Mouse (Mus musculus): ENCODE data around the gene Nupl2. TPM values are rescaled to one million over a fixed set of nuclear protein-coding genes. Genes with fewer than 3 reads are reported as not detected.

Nupl2 gene
- polyA plus RNA-seq (2014; fragmentation: Nextera tagmentation; extraction: Ambion mirVana) = 19.4 and 20.3 TPM in 2 replicates

DNA sequence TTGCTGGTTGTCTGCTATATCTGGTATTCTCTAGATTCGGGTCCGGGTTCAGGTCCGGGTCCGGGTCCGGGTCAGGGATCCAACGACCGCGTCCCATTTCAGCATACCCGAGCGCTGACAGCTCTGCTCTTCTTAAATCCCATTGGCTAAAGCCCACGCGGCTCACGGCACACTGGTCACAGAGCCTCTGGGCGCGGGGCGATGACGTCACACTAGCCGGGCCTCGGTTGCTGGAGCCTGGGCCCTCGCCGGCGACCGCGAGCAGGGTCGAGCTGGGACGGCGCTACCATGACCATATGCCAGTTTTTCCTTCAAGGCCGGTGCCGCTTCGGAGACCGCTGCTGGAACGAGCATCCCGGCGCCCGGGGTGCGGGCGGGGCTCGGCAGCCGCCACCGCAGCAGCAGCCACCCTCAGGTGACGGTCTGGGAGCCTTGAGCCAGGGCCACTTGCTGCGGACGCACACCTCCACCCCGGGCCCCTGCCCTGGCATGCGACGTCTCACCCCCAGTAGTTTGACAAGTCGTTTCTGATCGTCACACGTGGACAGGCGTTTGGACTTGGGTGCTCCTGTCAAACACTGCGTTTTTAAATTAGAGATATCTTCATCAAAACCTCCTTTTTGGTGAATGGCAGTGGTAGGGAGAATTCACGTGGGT lies at the start of gene Nupl2:
TSS of gene Nupl2 (plus strand) at position 175 of the 657 bp plus-strand sequence.
- peak within 1 kb of the TSS; percentile 50; the same call in 1 of the 2 replicates for H3K27ac ChIP-seq (ENCODE audit: low read depth, low read length)
- under 1% methylated on average over 52 of the region's 52 CpGs for WGBS
- no peaks in the 10 kb centered on the region for H3K9me3 ChIP-seq (ENCODE audit: control insufficient read depth, low read length)
- ATAC-seq (ENCODE audit: insufficient read depth, low FRiP score, low TSS enrichment) = peak; percentile 99
- H3K27me3 ChIP-seq (ENCODE audit: control insufficient read depth, insufficient read depth, low read length) = no peaks in the 10 kb centered on the region
- H3K4me3 ChIP-seq (ENCODE audit: low read depth, low read length) = peak within 1 kb of the TSS; percentile 84
- peak; percentile 97 for DNase-seq (ENCODE audit: low spot score)
- H3K4me1 ChIP-seq (ENCODE audit: control insufficient read depth, insufficient read depth, low read length) = no peaks in the 10 kb centered on the region
- H3K4me2 ChIP-seq (ENCODE audit: low read depth) = peak within 1 kb of the TSS; percentile 84
- peak within 1 kb of the TSS; percentile 82 for H3K9ac ChIP-seq (ENCODE audit: low read length)
- peaks cover 1% of the 10 kb centered on the region; the same call in 1 of the 2 replicates for H3K36me3 ChIP-seq (ENCODE audit: control insufficient read depth, insufficient read depth, low read length)

DNA sequence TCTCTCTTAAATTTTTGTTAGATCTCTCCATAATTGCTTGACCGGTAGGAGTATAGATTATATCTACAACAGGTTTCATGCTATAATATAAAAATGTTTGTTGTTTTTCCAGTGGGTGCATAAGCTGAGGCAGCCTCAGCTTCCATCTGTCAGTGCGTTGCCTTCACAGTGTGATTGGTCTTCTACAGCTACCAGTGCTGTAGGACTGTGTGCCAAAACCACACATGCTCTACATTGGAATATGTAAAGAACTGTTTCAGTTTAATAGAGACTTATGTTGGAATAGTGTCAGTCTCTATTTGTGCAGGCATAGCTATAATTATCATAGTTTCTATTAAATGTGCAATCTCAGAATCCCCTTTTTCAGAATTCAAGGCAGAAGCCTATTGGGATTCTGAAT lies 42.5 kb upstream of the Nupl2 start:
- Histone ChIP-seq H3K27ac (ENCODE audit: low read depth, low read length) (no peak overlapping the region), H3K4me2 (ENCODE audit: low read depth) (no peak overlapping the region), H3K4me3 (ENCODE audit: low read depth, low read length) (no peak overlapping the region), H3K4me1 (ENCODE audit: control insufficient read depth, insufficient read depth, low read length) (peaks cover 14% of the 10 kb centered on the region), H3K9me3 (ENCODE audit: control insufficient read depth, low read length) (no peaks in the 10 kb centered on the region), H3K36me3 (ENCODE audit: control insufficient read depth, insufficient read depth, low read length) (no peaks in the 10 kb centered on the region), H3K9ac (ENCODE audit: low read length) (no peak overlapping the region), H3K27me3 (ENCODE audit: control insufficient read depth, insufficient read depth, low read length) (no peaks in the 10 kb centered on the region)
- DNase-seq (ENCODE audit: low spot score) (no peak), ATAC-seq (ENCODE audit: insufficient read depth, low FRiP score, low TSS enrichment) (no peak)
- 93% methylated on average over 2 of the region's 2 CpGs for WGBS

DNA sequence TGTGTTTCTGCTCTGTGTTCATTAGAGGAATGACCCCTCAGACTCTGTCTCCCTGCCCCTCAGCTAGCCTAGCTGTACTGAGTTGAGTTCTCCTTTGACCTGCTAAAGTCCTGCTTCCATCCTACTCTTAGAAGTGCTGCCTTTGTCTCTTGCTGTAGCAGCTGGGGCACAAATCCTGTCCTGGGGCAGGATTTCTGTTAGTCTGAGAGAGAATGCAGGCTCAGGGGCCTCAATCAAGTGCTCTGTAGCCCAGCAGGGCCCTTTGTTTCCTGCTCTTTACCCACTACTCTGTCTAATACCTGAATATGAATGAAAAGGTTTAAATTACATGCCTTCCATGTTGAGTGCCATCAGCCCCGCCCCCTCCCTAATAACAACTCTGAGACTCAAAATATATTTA lies 40.6 kb upstream of the Nupl2 start:
- H3K4me2 ChIP-seq (ENCODE audit: low read depth) = no peak overlapping the region
- H3K4me3 ChIP-seq (ENCODE audit: low read depth, low read length) = no peak overlapping the region
- no peaks in the 10 kb centered on the region for H3K36me3 ChIP-seq (ENCODE audit: control insufficient read depth, insufficient read depth, low read length)
- H3K9me3 ChIP-seq (ENCODE audit: control insufficient read depth, low read length) = no peaks in the 10 kb centered on the region
- peak; percentile 35 for DNase-seq (ENCODE audit: low spot score)
- H3K9ac ChIP-seq (ENCODE audit: low read length) = no peak overlapping the region
- H3K4me1 ChIP-seq (ENCODE audit: control insufficient read depth, insufficient read depth, low read length) = peaks cover 14% of the 10 kb centered on the region
- WGBS = 56% methylated on average over 1 of the region's 1 CpGs
- no peaks in the 10 kb centered on the region for H3K27me3 ChIP-seq (ENCODE audit: control insufficient read depth, insufficient read depth, low read length)
- H3K27ac ChIP-seq (ENCODE audit: low read depth, low read length) = peak overlapping the region; percentile 71
- ATAC-seq (ENCODE audit: insufficient read depth, low FRiP score, low TSS enrichment) = peak; percentile 73

DNA sequence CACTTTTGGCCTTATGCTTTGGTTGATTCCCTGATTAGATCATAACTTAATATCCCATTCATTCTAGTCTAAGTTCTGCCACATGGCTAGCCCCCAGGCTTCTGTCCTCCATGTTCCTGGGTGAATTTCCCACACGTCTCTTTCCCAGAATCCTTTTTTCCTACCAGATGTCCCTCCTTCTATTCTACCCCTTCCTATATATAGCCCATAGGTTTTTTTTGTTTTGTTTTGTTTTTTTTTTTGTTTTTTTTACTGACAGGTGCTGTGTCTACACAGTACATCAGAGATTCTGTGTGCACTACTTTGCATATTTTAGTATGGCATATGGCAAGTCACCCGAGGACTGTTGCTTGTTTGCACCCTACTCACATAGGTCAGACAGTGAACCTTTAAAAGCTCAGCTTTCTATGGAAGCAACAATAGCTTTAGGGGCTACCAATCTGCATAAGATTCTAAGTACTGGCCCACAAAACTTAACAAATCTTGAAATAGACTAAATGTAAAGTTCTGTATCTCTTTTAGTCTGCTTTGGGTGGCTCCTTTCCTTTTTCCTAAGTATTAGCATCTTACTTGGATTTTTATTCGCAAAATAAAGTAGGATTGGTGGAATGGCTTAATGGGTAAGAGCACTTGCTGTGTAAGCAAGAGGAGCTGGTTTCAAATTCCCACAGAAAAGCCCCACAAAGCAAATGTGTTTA lies 40.0 kb upstream of the Nupl2 start:
- no peak overlapping the region for H3K9ac ChIP-seq (ENCODE audit: low read length)
- H3K4me3 ChIP-seq (ENCODE audit: low read depth, low read length) = no peak overlapping the region
- no peaks in the 10 kb centered on the region for H3K36me3 ChIP-seq (ENCODE audit: control insufficient read depth, insufficient read depth, low read length)
- peaks cover 14% of the 10 kb centered on the region for H3K4me1 ChIP-seq (ENCODE audit: control insufficient read depth, insufficient read depth, low read length)
- 61% methylated on average over 3 of the region's 3 CpGs for WGBS
- DNase-seq (ENCODE audit: low spot score) = no peak
- H3K27me3 ChIP-seq (ENCODE audit: control insufficient read depth, insufficient read depth, low read length) = no peaks in the 10 kb centered on the region
- no peaks in the 10 kb centered on the region for H3K9me3 ChIP-seq (ENCODE audit: control insufficient read depth, low read length)
- ATAC-seq (ENCODE audit: insufficient read depth, low FRiP score, low TSS enrichment) = peak; percentile 72; the same call in 1 of the 2 replicates
- H3K4me2 ChIP-seq (ENCODE audit: low read depth) = no peak overlapping the region
- H3K27ac ChIP-seq (ENCODE audit: low read depth, low read length) = peak overlapping the region; percentile 71

DNA sequence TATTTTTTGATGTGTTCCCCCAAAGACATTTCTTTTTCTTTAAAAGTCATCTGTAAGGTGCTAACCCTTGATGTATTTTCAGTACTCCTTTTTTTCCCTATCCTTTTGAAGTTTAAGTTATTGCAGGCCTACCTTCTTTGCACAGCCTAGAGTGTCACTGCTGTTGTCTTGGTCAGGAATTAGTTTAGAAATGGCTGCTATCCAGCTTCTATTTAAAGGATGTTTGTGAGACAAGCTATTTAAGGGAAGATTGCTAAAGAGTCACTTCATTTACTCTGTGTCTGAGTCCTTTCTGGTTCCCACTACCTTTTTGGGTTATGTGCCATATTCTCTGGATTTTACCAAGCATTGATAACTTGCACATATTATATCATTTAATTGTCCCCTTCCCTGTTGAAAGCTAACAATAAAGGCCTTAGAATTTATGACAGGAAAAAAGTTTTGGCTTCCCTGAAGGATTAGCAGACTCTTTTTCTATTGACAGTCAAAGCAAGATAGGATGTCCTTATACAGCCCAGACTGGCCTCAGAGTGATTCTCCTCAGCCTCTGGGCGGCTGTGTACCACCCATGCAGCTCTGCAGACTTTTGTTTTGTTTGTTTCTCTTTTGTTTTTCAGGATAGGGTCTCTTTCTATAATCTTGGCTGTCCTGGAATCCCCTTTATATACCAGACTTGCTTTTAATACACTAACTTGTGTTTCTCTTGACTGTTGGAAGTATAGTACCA lies 38.7 kb upstream of the Nupl2 start:
- Histone ChIP-seq H3K27me3 (ENCODE audit: control insufficient read depth, insufficient read depth, low read length) (no peaks in the 10 kb centered on the region), H3K4me3 (ENCODE audit: low read depth, low read length) (no peak overlapping the region), H3K4me1 (ENCODE audit: control insufficient read depth, insufficient read depth, low read length) (peaks cover 14% of the 10 kb centered on the region), H3K4me2 (ENCODE audit: low read depth) (no peak overlapping the region), H3K9me3 (ENCODE audit: control insufficient read depth, low read length) (no peaks in the 10 kb centered on the region), H3K27ac (ENCODE audit: low read depth, low read length) (no peak overlapping the region), H3K36me3 (ENCODE audit: control insufficient read depth, insufficient read depth, low read length) (no peaks in the 10 kb centered on the region), H3K9ac (ENCODE audit: low read length) (no peak overlapping the region)
- DNase-seq (ENCODE audit: low spot score) = no peak
- ATAC-seq (ENCODE audit: insufficient read depth, low FRiP score, low TSS enrichment) = no peak
- 72% methylated on average over 1 of the region's 1 CpGs for WGBS

DNA sequence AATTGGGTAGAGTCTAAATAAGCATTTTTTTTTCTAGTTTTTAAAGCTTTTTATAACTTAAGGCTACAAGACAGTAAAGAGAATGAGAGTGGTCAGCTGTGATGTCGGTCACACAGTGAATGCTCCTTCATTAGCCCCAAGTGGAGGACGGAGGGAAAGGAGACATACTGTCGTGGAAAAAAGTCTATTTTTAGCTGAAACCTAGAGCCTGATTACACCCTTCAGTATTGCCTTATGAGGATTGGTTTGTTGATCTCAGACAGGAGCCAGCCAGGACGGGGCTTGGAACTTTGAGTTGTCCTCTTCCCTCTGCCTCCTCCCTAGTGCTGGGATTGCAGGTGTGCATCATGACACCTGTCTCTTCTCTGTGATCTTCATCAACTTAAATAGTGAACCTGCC lies 37.8 kb upstream of the Nupl2 start:
- H3K36me3 ChIP-seq (ENCODE audit: control insufficient read depth, insufficient read depth, low read length) = no peaks in the 10 kb centered on the region
- ATAC-seq (ENCODE audit: insufficient read depth, low FRiP score, low TSS enrichment) (no peak), DNase-seq (ENCODE audit: low spot score) (no peak)
- no peaks in the 10 kb centered on the region for H3K27me3 ChIP-seq (ENCODE audit: control insufficient read depth, insufficient read depth, low read length)
- H3K9me3 ChIP-seq (ENCODE audit: control insufficient read depth, low read length) = no peaks in the 10 kb centered on the region
- no peak overlapping the region for H3K4me2 ChIP-seq (ENCODE audit: low read depth)
- H3K4me1 ChIP-seq (ENCODE audit: control insufficient read depth, insufficient read depth, low read length) = peaks cover 14% of the 10 kb centered on the region
- no peak overlapping the region for H3K9ac ChIP-seq (ENCODE audit: low read length)
- no peak overlapping the region for H3K4me3 ChIP-seq (ENCODE audit: low read depth, low read length)
- H3K27ac ChIP-seq (ENCODE audit: low read depth, low read length) = no peak overlapping the region
- 87% methylated on average over 4 of the region's 4 CpGs for WGBS

DNA sequence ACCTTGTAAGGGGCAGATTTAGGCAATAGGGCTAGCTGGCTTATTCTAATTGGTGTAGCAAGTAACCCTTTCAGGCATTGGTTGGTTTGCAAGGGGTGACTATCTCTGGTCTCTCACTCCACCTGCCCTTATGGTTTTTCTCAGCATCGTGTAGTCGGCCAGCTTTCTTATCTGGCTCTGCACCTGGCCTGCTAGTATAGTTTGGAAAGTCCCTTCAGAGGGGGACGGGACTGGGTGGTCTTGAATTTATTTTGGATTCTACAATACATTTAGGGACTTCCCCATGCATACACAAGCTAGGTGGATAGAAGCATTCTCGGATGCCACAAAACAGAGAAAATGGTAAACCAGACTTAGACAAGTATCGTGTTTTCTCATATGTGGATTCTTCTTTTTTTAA lies 17.8 kb upstream of the Nupl2 start:
- WGBS = 92% methylated on average over 5 of the region's 5 CpGs
- DNase-seq (ENCODE audit: low spot score) (no peak), ATAC-seq (ENCODE audit: insufficient read depth, low FRiP score, low TSS enrichment) (no peak)
- no peaks in the 10 kb centered on the region for H3K9me3 ChIP-seq (ENCODE audit: control insufficient read depth, low read length)
- H3K27me3 ChIP-seq (ENCODE audit: control insufficient read depth, insufficient read depth, low read length) = no peaks in the 10 kb centered on the region
- no peak overlapping the region for H3K4me3 ChIP-seq (ENCODE audit: low read depth, low read length)
- no peak overlapping the region for H3K27ac ChIP-seq (ENCODE audit: low read depth, low read length)
- H3K36me3 ChIP-seq (ENCODE audit: control insufficient read depth, insufficient read depth, low read length) = peaks cover 2% of the 10 kb centered on the region; the same call in 1 of the 2 replicates
- H3K4me2 ChIP-seq (ENCODE audit: low read depth) = no peak overlapping the region
- H3K4me1 ChIP-seq (ENCODE audit: control insufficient read depth, insufficient read depth, low read length) = no peaks in the 10 kb centered on the region
- H3K9ac ChIP-seq (ENCODE audit: low read length) = no peak overlapping the region

DNA sequence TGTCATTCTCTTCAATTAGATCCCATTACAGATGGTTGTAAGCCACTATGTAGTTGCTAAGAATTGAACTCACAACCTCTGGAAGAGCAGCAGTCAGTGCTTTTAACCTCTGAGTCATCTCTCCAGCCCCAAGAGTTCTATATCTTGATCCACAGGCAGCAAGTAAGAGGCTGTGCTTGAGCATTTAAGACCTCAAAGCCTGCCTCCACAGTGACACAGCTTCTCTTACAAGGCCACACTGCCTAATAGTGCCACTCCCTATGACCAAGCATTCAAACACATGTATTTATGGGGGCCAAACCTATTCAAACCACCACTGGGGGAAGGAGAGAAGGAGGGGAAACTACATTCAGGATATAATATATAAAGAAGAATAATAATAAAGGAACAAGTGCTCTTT lies 12.6 kb upstream of the Nupl2 start:
- H3K9me3 ChIP-seq (ENCODE audit: control insufficient read depth, low read length) = no peaks in the 10 kb centered on the region
- H3K27ac ChIP-seq (ENCODE audit: low read depth, low read length) = no peak overlapping the region
- H3K9ac ChIP-seq (ENCODE audit: low read length) = no peak overlapping the region
- DNase-seq (ENCODE audit: low spot score) (no peak), ATAC-seq (ENCODE audit: insufficient read depth, low FRiP score, low TSS enrichment) (no peak)
- H3K4me3 ChIP-seq (ENCODE audit: low read depth, low read length) = no peak overlapping the region
- no peaks in the 10 kb centered on the region for H3K27me3 ChIP-seq (ENCODE audit: control insufficient read depth, insufficient read depth, low read length)
- H3K4me1 ChIP-seq (ENCODE audit: control insufficient read depth, insufficient read depth, low read length) = no peaks in the 10 kb centered on the region
- H3K4me2 ChIP-seq (ENCODE audit: low read depth) = no peak overlapping the region
- peaks cover 2% of the 10 kb centered on the region; the same call in 1 of the 2 replicates for H3K36me3 ChIP-seq (ENCODE audit: control insufficient read depth, insufficient read depth, low read length)
